Mouse (Mus musculus) spleen, adult 2 months (tissue): ENCODE measurements around the gene Shank1.
"Not testable (repeated sequence)": the region's sequence is repeated elsewhere in the genome, so short reads cannot be mapped to it uniquely, and the experiment has no call there.

Experiments
- CTCF ChIP-seq: fragments of 200-500 bp; IDR thresholded peaks from 2 replicates; pipeline ENCODE4 v1.5.1; 2011; ENCODE audit warnings: mild to moderate bottlenecking, inconsistent platforms; ENCODE audit not compliant: insufficient read depth, insufficient read length, insufficient replicate concordance; ENCODE audit errors: extremely low read depth
- POLR2A ChIP-seq: fragments of 200-500 bp; IDR thresholded peaks from 2 replicates; pipeline ENCODE4 v1.6.1; 2011; ENCODE audit warnings: low read depth, low read length, inconsistent platforms

- not testable (repeated sequence) for TF ChIP-seq POLR2A, CTCF
Observed at GRCm38 (mm10) chr7:44297501-44297900, 12.6 kb upstream of the Shank1 start.
